Mouse (Mus musculus) forebrain, embryonic 11.5 days (tissue): ENCODE results near the gene Armc8. TPM values are rescaled to one million over a fixed set of nuclear protein-coding genes. Genes with fewer than 3 reads are reported as not detected.

Source experiments
- ATAC-seq: fragments of 200-750 bp; cut with Nextera tagmentation; replicated peaks from 2 replicates; pipeline ENCODE4 v1.8.0; 2017; ENCODE audit warnings: moderate TSS enrichment; ENCODE audit not compliant: low FRiP score
- DNase-seq: peaks from one replicate; pipeline ENCODE4 v3.0.0-alpha.2; 2017; ENCODE audit warnings: low spot score
- H3K27ac ChIP-seq: fragments of 300-500 bp; sonication (generic); 2 replicates; pipeline ENCODE4 v1.5.1; 2014; ENCODE audit warnings: low read depth, low read length
- H3K27me3 ChIP-seq: fragments of 300-500 bp; sonication (generic); 2 replicates; pipeline ENCODE4 v1.6.1; 2014; ENCODE audit warnings: mild to moderate bottlenecking, low read length, mixed read lengths; ENCODE audit not compliant: control insufficient read depth, insufficient read depth
- H3K36me3 ChIP-seq: fragments of 300-500 bp; sonication (generic); 2 replicates; pipeline ENCODE4 v1.6.1; 2014; ENCODE audit warnings: mild to moderate bottlenecking, low read length, moderate library complexity, mixed read lengths; ENCODE audit not compliant: control insufficient read depth, insufficient read depth
- H3K4me1 ChIP-seq: fragments of 300-500 bp; sonication (generic); replicated peaks from 2 replicates; pipeline ENCODE4 v1.6.1; 2014; ENCODE audit warnings: low read length, mixed read lengths; ENCODE audit not compliant: control insufficient read depth, insufficient read depth
- H3K4me2 ChIP-seq: fragments of 300-500 bp; sonication (generic); 2 replicates; pipeline ENCODE4 v1.6.1; 2014; ENCODE audit warnings: low read depth, mild to moderate bottlenecking, low read length, moderate library complexity, mixed read lengths; ENCODE audit not compliant: severe bottlenecking
- H3K4me3 ChIP-seq: fragments of 300-500 bp; sonication (generic); 2 replicates; pipeline ENCODE4 v1.5.1; 2014; ENCODE audit warnings: low read depth, low read length
- H3K9ac ChIP-seq: fragments of 300-500 bp; sonication (generic); 2 replicates; pipeline ENCODE4 v1.6.1; 2014; ENCODE audit warnings: low read length
- H3K9me3 ChIP-seq: fragments of 300-500 bp; sonication (generic); 2 replicates; pipeline ENCODE4 v1.6.1; 2016; ENCODE audit warnings: low read length, mixed read lengths; ENCODE audit not compliant: control insufficient read depth
- WGBS: fragments of 180-500 bp; shearing (Covaris S2); extraction: QIAGEN DNeasy Blood & Tissue Kit; methylation state at CpG from one replicate; pipeline ENCODE4 v1.1.7; 2014; 5-methylcytosine and 5-hydroxymethylcytosine counted together
- polyA plus RNA-seq: library from polyadenylated mRNA; unstranded; fragments of >200 nt; fragmentation: Nextera tagmentation; extraction: Ambion mirVana; gene quantifications from 2 replicates; pipeline ENCODE4 v1.2.1, GENCODE M21; 2014

The Armc8 gene
- polyA plus RNA-seq, 1 experiment from 2014 or later, result 38.9 TPM

DNA sequence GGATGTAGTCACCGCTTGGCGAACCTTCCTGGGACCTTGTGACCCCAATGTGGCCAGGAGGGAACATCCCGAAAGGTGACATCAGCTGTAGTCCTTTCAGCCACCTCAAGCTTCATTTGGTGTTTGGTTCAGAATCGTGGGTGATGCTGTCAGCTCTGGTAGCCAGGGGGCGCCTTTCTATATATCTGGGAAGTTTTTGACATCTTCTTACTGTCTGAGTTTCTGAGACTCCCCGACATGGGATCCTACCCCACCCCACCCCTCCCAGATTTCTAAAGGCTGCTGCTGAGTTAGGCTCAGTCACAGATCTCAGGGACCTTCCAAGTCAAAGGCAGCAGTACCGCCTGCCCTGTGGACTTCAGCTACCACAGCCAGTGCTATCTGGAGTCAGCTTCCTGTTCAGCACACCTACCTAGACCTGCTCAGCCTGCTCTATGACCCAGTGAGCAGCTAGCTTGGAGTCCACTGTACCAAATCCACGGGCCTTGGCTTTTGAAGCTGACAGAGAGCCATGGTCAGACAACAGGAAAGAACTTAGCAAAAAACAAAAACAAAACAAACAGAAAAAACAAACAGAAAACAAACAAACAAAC lies 98.9 kb downstream of the Armc8 start:
- Histone ChIP-seq H3K4me1 (no peaks in the 10 kb centered on the region), H3K27ac (no peak overlapping the region), H3K4me2 (no peak overlapping the region), H3K9me3 (no peaks in the 10 kb centered on the region), H3K9ac (no peak overlapping the region), H3K27me3 (no peaks in the 10 kb centered on the region), H3K36me3 (no peaks in the 10 kb centered on the region), H3K4me3 (no peak overlapping the region)
- no peak for DNase-seq
- no peak for ATAC-seq
- 68% methylated on average over 8 of the region's 8 CpGs for WGBS

GRCm38 (mm10) chr9:99468572-99468971 lies 100.1 kb downstream of the Armc8 start:
- Histone ChIP-seq H3K36me3 (no peaks in the 10 kb centered on the region), H3K9ac (no peak overlapping the region), H3K4me3 (no peak overlapping the region), H3K27ac (no peak overlapping the region), H3K4me1 (no peaks in the 10 kb centered on the region), H3K9me3 (no peaks in the 10 kb centered on the region), H3K27me3 (no peaks in the 10 kb centered on the region), H3K4me2 (no peak overlapping the region)
- WGBS, result 90% methylated on average over 9 of the region's 9 CpGs
- no peak for DNase-seq
- ATAC-seq, result no peak

- Histone ChIP-seq H3K4me2 (no peak overlapping the region), H3K4me1 (no peaks in the 10 kb centered on the region), H3K4me3 (no peak overlapping the region), H3K27me3 (no peaks in the 10 kb centered on the region), H3K27ac (no peak overlapping the region), H3K9ac (no peak overlapping the region), H3K9me3 (no peaks in the 10 kb centered on the region), H3K36me3 (no peaks in the 10 kb centered on the region)
- ATAC-seq, result no peak
- 86% methylated on average over 6 of the region's 6 CpGs for whole genome bisulfite sequencing
- DNase-seq, result no peak
Observed at GRCm38 (mm10) chr9:99464876-99465275, 103.8 kb downstream of the Armc8 start.

DNA sequence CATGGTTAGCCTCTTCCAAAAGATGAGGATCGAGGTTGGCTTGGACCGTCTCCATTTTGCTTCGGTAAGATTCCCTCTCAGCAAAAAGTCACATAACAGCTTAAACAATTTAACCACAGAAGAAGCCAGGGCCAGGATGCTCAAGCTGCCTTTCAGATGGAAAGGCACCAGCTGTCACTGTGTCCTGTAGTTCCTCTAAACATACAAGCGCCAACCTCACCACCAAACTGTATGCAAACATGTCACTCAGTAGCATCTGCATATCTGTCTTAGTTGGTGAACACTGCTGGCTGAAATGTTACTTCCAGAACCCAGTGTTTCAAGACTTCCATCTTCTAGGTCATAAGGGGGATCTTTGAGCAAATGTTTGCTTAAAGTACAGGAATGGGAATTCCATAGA lies 109.0 kb downstream of the Armc8 start:
- Histone ChIP-seq H3K4me1 (no peaks in the 10 kb centered on the region), H3K27me3 (no peaks in the 10 kb centered on the region), H3K9me3 (no peaks in the 10 kb centered on the region), H3K9ac (no peak overlapping the region), H3K27ac (no peak overlapping the region), H3K4me3 (no peak overlapping the region), H3K4me2 (no peak overlapping the region), H3K36me3 (no peaks in the 10 kb centered on the region)
- no peak for ATAC-seq
- 91% methylated on average over 4 of the region's 4 CpGs for WGBS
- DNase-seq, result no peak

GRCm38 (mm10) chr9:99458529-99459208 lies 110.0 kb downstream of the Armc8 start:
- Histone ChIP-seq H3K27ac (no peak overlapping the region), H3K27me3 (no peaks in the 10 kb centered on the region), H3K36me3 (no peaks in the 10 kb centered on the region), H3K9ac (no peak overlapping the region), H3K4me3 (no peak overlapping the region), H3K4me2 (no peak overlapping the region), H3K4me1 (no peaks in the 10 kb centered on the region), H3K9me3 (no peaks in the 10 kb centered on the region)
- peak; percentile 74 for DNase-seq
- 44% methylated on average over 12 of the region's 12 CpGs for WGBS
- ATAC-seq, result no peak

DNA sequence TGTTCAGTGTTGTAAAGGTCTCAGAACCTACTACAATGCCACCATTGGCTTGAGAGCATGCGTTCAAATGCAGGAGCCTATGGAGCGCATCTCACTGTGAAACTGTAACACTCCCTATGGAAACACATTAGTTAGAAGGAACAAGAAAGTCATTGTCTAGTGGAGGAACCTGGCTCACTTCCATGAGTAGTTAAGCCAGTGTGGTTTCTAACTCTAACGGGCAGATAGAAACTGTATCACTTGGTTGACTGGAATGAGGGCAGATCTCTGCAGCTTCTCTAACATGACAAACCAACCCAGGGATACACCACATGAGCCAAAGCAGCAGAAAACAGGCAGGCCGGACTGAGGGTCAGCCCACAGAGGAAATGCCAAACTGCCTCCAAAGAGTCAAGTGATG lies 114.5 kb downstream of the Armc8 start:
- ATAC-seq, result no peak
- H3K9me3 ChIP-seq, result no peaks in the 10 kb centered on the region
- no peak for DNase-seq
- no peaks in the 10 kb centered on the region for H3K36me3 ChIP-seq
- H3K9ac ChIP-seq, result no peak overlapping the region
- 88% methylated on average over 4 of the region's 4 CpGs for WGBS
- H3K4me3 ChIP-seq, result no peak overlapping the region
- no peaks in the 10 kb centered on the region for H3K27me3 ChIP-seq
- no peaks in the 10 kb centered on the region for H3K4me1 ChIP-seq
- H3K4me2 ChIP-seq, result no peak overlapping the region
- H3K27ac ChIP-seq, result no peak overlapping the region

DNA sequence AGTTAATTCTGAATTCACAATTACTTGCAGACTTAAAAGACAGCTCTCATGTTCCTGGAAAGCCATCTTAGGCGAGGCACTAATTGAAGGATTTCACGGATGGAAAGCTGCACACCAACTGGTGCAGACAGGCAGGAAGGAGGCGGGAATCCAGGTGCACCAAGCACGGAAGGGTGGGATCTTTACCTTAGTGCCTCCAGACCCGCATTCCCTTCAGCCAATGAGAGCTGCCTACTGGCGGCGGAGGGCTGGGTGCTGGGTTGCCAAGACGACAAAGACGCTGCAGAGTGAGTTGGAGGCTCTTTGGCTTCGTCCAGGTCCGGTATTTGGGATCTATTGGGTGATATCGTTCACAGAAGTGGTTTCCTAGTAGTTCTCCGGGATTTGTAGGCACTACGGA lies 117.5 kb downstream of the Armc8 start, which contains the start of gene Nme9:
Gene Nme9 (plus strand): TSS at position 315 of the 400 bp plus-strand sequence.
- ATAC-seq (0 out of 2 replicates have a peak, but pooled peaks have one; percentile 46), DNase-seq (no peak)
- no peaks in the 10 kb centered on the region for H3K27me3 ChIP-seq
- no peak within 1 kb of the TSS for H3K4me3 ChIP-seq
- WGBS, result 6% methylated on average over 14 of the region's 14 CpGs
- no peaks in the 10 kb centered on the region for H3K36me3 ChIP-seq
- no peaks in the 10 kb centered on the region for H3K4me1 ChIP-seq
- H3K27ac ChIP-seq, result no peak within 1 kb of the TSS
- no peak within 1 kb of the TSS for H3K4me2 ChIP-seq
- H3K9me3 ChIP-seq, result no peaks in the 10 kb centered on the region
- H3K9ac ChIP-seq, result no peak within 1 kb of the TSS

DNA sequence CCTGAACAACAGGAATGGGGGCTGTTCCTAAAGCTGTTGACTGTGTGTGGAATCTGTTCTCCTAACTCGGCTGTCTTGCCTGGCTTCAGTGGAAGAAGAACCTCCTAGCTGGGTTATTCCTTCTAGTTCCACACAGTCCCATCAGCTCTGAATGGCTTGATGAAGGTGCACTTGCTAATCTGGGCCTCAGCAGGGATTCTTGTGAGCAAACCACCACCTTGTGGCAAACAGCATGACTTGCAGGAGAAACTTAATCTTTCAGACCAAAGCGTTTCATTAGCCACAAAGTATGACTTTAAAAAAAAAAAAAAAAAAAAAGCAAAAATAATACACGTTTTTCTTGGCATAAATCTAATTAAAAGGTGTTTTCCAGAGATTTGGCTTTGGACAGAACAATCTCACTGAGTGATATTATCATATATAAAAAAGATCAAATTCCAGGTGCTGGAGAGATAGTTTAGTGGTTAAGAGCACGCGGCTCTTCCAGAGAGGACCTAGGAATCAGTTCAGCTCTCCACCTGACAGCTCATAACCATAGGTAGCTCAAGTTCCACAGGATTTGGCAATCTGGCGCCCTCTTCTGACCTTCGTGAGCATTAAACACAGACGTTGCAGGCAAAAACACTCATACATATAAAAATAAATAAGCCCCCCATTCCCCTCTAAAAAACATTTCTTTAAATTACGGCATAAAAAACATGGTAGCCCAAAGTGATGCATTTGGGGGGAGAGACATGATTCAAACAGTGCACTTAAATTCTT lies 118.6 kb downstream of the Armc8 start:
- Histone ChIP-seq H3K27me3 (no peaks in the 10 kb centered on the region), H3K27ac (no peak overlapping the region), H3K4me2 (no peak overlapping the region), H3K36me3 (no peaks in the 10 kb centered on the region), H3K9me3 (no peaks in the 10 kb centered on the region), H3K4me1 (no peaks in the 10 kb centered on the region), H3K4me3 (no peak overlapping the region), H3K9ac (no peak overlapping the region)
- DNase-seq (no peak), ATAC-seq (no peak)
- WGBS, result 41% methylated on average over 9 of the region's 9 CpGs
